Mouse (Mus musculus) layer of hippocampus, adult 2 months (tissue): ENCODE results near the gene Sox5. TPM values are rescaled to one million over a fixed set of nuclear protein-coding genes. Genes with fewer than 3 reads are reported as not detected.
A peak's percentile ranks its signal among the peaks of the same experiment; 100 is the strongest.

Source experiments
- DNase-seq, 2 experiments: peaks; one replicate each; pipeline ENCODE4 v3.0.0; 2022; ENCODE audit warnings: low spot score in 2 of 2
- H3K27ac ChIP-seq: fragments of 200-600 bp; 2 replicates; pipeline ENCODE4 v1.8.1; 2022
- H3K4me3 ChIP-seq: fragments of 200-600 bp; 2 replicates; pipeline ENCODE4 v1.8.1; 2022; ENCODE audit warnings: mild to moderate bottlenecking
- CTCF ChIP-seq: fragments of 200-600 bp; conservative IDR thresholded peaks from 2 replicates; pipeline ENCODE4 v1.8.1; 2022; ENCODE audit warnings: antibody characterized with exemption, mild to moderate bottlenecking, moderate library complexity
- total RNA-seq, 2 experiments: library from RNA; stranded (reverse); gene quantifications; 2 replicates each; pipeline ENCODE4 v1.2.3; 2021

The Sox5 gene
- total RNA-seq, 2 experiments from 2014 or later, result 36.8 to 42.0 TPM

DNA sequence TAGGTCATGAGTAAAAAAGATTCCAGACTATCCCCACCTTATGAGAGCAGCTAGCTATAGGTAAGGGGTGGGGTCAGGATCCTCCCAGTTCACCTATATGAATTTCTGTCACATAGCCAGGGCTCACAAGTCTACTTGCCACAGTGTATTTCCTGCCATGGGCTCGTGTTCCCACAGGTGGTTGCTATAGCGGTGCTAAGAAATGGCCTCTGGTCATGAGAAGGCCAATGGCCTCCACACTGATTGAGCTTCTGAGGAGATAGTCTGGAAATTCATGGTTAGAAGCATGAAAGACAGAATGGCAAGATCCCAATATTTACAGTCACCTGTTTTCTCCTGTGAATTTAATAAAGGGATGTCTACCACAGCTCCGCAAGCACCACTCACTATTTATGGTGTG is 737.4 kb downstream of the Sox5 start:
- no peak for TF ChIP-seq CTCF
- no peak overlapping the region for H3K4me3 ChIP-seq
- no peak overlapping the region for H3K27ac ChIP-seq
- DNase-seq, result no peak

DNA sequence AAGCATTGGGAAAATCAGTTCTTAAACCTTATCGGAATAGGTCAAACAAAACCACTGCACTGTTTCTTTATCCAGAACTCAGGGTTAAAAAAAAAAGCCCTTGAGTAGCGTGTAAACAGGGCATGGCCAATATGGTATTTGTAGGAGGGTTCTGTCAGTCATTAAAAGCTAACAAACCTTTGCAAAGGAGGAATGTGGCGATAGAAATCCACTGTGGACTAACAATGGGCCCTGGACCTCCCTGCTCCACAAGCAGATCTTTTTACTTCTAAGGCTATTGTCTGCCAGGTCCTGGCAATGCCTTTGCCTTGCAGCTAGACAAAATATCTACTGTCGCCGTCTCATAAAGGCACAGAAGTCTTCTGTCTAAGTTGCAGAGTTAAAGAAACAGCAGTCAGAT is 738.8 kb downstream of the Sox5 start:
- no peak for DNase-seq
- H3K27ac ChIP-seq, result no peak overlapping the region
- TF ChIP-seq CTCF, result no peak
- H3K4me3 ChIP-seq, result no peak overlapping the region

DNA sequence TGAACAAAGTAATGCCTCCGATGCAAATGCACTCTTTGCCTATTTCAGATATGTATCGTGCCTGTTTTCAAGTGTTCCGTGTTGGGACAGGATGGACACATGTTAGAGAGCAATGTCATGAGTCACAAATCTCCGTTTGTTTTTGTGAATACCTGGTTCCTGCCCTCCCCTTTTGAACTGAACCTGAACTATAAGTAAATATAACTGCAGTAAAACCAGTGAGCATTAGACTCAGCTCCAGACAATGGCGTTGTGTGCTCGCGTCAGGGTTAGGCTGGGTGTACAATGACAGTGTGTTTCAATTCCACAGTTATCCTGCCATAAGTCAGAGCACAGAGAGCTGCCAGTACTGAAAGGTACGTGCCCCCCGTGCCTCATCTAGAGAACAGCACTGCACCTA is 739.8 kb downstream of the Sox5 start:
- no peak for TF ChIP-seq CTCF

DNA sequence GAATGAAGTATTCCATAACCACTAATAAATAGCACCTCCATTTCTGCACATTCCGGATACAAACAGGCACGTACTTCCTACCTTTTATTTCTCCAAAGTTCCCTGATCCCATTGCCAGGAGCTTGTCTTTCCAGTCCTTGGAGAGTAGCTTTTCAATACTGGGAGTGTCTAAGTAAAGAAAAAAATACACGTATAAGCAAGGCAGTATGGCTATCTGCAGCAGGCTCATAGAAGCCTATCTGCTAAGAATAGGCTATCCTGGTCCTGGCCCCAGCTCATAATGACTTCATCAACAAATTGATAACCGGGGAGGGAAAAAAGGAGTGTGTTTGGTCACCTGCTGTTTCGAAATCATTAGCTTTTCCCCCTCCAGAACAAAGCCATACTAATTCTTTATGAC is 740.6 kb downstream of the Sox5 start:
- Histone ChIP-seq H3K27ac (no peak overlapping the region), H3K4me3 (no peak overlapping the region)
- no peak for DNase-seq
- no peak for TF ChIP-seq CTCF

More for the DNA sequence above, 739.8 kb downstream of the Sox5 start:
- Histone ChIP-seq H3K27ac (no peak overlapping the region), H3K4me3 (no peak overlapping the region)
- DNase-seq, result no peak

DNA sequence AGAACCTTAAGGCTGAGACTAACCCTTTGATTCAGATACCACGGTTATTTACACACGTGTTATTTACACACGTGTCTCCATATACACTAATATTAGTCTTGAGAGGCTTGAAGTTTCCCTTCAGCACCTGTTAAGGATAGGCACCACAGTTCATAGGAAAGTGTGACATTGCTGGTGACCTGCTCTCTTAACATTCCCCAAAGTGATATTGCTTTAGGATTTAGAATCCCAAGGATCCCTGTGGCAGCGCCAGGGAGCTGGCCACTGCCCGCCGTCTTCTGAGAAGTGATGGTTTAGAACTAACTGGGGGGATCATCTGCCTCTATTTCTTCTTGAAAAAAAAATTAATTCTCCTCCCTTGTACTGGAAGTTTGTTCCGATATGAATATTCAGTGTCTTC is 741.4 kb downstream of the Sox5 start:
- no peak for TF ChIP-seq CTCF
- Histone ChIP-seq H3K4me3 (no peak overlapping the region), H3K27ac (no peak overlapping the region)
- no peak for DNase-seq

DNA sequence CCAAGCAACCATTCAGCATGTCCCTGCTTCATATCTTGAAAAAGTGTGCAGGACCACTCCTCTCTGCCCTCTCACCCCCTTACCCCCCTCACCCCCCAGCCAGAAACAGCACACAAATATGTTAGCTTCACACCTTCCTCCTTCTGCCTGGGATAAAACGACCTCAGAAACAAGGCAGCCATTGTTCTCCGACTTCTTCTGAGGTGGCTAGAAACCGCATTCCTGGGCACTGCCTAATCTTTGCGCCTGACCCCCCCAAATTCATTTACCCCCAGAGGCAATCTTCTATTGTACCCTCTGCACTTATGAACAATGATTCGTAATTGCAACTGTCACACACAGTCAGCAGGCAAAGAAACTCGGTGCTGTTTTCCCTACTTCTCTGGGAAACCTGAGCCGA is 742.6 kb downstream of the Sox5 start:
- TF ChIP-seq CTCF, result no peak
- Histone ChIP-seq H3K4me3 (no peak overlapping the region), H3K27ac (no peak overlapping the region)
- no peak for DNase-seq

DNA sequence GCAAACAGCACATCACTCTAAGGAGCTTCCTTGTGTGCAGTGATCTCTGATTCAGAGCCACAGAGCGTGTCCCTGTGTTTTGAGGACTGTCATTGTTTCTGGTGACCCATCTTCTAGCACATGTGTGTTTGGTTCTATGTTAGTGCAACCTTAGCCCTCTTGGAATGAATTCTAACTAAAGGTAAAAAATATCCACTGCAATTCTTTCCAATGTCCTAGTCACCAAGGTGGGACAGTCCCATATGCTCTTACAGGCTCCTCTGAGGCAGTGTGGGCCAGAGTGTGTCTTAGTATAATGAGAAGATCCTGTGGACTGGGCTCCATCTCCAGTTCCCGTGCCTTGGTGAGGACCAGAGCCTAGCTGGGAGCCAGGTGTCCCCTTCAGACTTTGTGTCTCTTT is 748.6 kb downstream of the Sox5 start:
- H3K4me3 ChIP-seq, result no peak overlapping the region
- no peak for TF ChIP-seq CTCF
- no peak for DNase-seq
- H3K27ac ChIP-seq, result no peak overlapping the region

DNA sequence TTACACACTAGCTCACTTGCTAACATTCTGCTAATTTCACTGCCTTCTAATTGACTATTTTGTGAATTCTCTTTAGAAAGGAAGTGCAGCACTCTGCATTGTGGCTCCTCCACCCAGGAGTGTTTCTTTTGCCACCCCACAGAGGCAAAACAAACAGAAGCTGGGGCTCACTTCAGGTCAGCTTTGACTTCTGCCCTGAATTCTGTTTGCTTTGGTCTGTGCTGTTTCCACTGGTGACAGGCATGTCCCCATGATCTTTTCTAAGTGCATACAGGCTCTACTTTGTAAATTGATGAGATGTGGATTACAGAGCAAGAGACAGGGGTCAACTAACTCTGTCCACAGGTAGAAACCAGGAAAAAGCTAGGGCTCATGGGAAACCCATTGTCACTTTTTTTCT is 764.8 kb downstream of the Sox5 start:
- H3K4me3 ChIP-seq, result no peak overlapping the region
- DNase-seq, result no peak
- no peak overlapping the region for H3K27ac ChIP-seq
- TF ChIP-seq CTCF, result no peak

DNA sequence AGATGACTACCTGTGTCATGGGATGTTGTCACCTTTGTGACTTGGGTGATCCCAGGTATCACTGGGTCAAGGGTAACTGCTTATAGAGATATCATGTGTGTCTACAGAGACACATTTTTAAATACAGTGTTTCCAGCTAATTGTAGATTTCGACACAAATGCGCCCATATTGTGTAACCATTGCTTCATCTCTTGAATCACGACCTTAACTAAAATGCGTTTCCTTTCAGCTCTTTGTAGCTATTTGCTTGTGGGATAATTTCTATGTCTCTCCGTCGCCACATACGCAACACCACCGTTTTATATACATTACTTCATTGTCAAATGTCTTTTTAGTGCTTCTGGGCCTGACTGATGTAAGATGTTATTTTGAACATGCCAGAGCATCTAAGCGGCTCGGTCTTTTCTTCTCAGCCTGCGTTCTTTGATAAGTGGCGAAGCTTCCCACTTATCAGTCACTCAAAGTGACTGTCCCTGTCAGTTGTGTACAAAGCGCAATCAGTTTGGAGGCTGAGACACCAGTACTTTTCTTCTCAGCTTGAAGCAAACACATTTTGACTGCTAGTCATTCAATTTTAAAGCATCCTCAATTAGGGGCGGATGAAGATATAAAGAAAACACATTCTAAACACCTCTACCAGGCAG is 769.8 kb downstream of the Sox5 start:
- no peak for TF ChIP-seq CTCF
- DNase-seq, result no peak
- no peak overlapping the region for H3K4me3 ChIP-seq
- no peak overlapping the region for H3K27ac ChIP-seq

DNA sequence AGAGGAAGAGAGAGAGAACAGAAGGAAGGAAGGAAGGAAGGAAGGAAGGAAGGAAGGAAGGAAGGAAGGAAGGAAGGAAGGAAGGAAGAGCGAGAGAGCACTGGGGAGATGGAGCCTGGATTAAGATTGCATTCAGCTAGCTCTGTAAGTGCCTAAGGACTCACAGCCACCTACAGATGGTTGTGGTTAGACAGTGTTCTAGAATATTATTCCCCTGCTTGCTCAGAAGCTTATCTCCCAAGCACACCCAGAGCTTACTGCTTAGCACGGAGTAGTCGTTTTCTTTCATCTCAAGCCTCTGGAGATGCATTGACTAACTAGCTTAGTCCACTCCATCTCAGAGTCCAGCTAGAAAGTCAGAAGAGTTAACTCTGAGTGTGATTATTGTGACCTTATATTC is 770.8 kb downstream of the Sox5 start:
- TF ChIP-seq CTCF, result no peak
- H3K27ac ChIP-seq, result no peak overlapping the region
- no peak overlapping the region for H3K4me3 ChIP-seq
- DNase-seq, result no peak

DNA sequence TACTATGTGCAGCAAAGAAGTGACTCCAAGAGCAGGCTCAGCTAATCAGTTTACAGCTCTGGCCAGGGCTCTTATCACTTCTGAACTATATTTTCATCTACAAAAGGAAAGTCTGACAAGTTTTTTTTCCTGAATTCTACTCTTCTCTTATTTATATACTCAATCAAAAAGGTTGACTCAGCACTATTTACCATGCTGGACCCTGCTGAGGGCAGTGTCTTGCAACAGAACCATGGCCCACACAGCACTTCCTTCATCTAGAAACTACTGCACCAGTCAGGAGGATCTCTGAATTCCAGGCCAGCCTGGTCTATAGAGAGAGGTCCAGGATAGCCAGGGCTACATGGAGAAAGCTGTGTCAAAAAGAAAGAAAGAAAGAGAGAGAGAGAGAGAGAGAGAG is 771.5 kb downstream of the Sox5 start:
- Histone ChIP-seq H3K4me3 (no peak overlapping the region), H3K27ac (no peak overlapping the region)
- TF ChIP-seq CTCF, result no peak
- no peak for DNase-seq

DNA sequence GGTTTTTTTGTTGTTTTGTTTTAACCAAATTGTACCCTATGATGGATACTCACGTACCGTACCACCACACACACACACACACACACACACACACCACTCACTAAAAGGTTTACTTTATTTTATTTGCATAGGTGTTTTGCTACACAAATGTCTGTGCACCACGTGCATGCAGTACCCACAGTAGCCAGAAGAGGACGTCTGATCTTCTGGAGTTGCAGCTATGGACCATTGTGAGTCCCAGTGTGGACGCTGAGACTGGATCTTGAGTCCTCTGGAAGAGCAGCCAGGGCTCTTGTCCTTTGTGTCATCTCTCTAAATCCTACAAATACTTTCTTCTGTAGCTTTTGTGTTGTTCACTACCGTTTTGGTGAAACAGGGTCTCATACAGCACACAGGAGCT is 776.6 kb downstream of the Sox5 start:
- DNase-seq, result no peak
- TF ChIP-seq CTCF, result peak; percentile 48
- no peak overlapping the region for H3K4me3 ChIP-seq
- H3K27ac ChIP-seq, result no peak overlapping the region

DNA sequence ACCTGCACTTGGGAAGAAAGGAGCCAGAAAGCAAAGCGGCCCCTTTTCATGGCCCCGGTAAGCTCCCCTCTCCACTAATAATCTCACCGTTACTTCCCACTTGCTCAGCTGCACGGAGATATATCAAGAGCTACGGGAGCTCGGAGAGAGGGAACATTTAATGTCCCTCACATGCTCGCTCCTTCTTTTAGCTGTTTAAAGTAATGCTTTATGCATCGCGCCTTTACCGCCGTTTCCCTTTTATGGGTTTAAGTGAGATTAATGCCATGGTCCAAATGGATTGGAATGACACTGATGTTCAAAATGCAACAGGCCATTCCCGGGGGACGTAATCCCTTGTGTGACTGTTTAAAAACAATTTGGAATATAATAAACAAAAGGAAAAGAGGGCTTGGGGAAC is 783.6 kb downstream of the Sox5 start:
- no peak for DNase-seq
- TF ChIP-seq CTCF, result no peak
- no peak overlapping the region for H3K27ac ChIP-seq
- no peak overlapping the region for H3K4me3 ChIP-seq

DNA sequence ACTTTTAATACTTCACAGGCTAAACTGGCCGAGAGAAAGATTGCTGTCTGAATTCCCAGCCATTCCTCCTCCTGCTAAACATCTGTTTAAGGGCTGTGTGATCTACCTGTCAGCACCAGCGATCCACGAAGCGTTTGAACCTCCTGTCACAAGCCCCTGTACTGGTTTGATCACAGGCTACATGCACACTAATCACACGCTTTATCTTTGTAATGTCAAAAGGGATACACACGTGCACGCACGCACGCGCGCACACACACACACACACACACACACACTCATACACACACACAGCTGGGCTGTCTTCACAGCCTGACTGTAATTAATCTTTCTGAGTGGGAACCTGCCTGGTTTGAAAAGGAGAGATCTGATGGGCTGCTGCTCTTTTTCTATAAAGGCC is 784.2 kb downstream of the Sox5 start:
- TF ChIP-seq CTCF, result no peak
- no peak for DNase-seq
- no peak overlapping the region for H3K4me3 ChIP-seq
- H3K27ac ChIP-seq, result no peak overlapping the region

DNA sequence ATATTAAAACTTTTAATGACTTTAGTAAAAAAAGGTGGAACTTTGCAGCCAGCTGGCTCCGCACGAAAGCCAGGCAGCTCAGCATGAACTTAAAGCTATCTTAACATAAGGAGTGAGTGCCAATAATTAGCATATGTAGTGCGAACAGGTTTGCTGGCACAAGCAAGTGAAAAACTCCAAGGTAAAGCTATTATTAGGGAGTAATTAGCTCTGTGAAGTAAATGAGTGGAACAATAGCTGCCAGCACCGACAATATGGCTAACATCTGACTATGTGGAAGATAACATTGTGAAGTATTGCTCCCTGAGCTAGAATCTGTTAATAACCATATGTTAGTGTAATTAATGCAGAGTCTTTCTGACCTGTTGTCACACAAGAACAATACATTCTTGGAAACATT is 786.7 kb downstream of the Sox5 start:
- Histone ChIP-seq H3K4me3 (no peak overlapping the region), H3K27ac (no peak overlapping the region)
- peak in 1 of 2 experiments; percentile 13 for DNase-seq
- TF ChIP-seq CTCF, result no peak
